Mouse (Mus musculus): ENCODE measurements around the gene Bcan.

Bcan gene

GRCm38 (mm10) chr3:87944838-87945600 is 55.0 kb downstream of the Bcan start:
- no peak for DNase-seq (ENCODE audit: low read depth)

- DNase-seq (ENCODE audit: low read depth) = no peak
These were observed 56.4 kb downstream of the Bcan start for GRCm38 (mm10) chr3:87943586-87943985.

GRCm38 (mm10) chr3:87942471-87942870 is 57.6 kb downstream of the Bcan start:
- no peak for DNase-seq (ENCODE audit: low read depth)

GRCm38 (mm10) chr3:87940611-87941010 is 59.4 kb downstream of the Bcan start:
- DNase-seq (ENCODE audit: low read depth) = no peak
